Mouse (Mus musculus) heart, postnatal 0 days (tissue): Measurements from ENCODE around the gene Atp7a.

Experiments used
- CTCF ChIP-seq: IDR thresholded peaks from 2 replicates; pipeline ENCODE4 v1.5.1; 2016; ENCODE audit warnings: antibody characterized with exemption, control low read depth, low read depth
- EP300 ChIP-seq: IDR thresholded peaks from 2 replicates; pipeline ENCODE4 v1.6.1; 2016; ENCODE audit warnings: antibody characterized with exemption, low read depth

- TF ChIP-seq CTCF, result no peak
- no peak for TF ChIP-seq EP300
Observed at GRCm38 (mm10) chrX:106154180-106154586, 127.1 kb downstream of the Atp7a start.
